Mouse (Mus musculus): Measurements from ENCODE around the gene Lingo1.

DNA sequence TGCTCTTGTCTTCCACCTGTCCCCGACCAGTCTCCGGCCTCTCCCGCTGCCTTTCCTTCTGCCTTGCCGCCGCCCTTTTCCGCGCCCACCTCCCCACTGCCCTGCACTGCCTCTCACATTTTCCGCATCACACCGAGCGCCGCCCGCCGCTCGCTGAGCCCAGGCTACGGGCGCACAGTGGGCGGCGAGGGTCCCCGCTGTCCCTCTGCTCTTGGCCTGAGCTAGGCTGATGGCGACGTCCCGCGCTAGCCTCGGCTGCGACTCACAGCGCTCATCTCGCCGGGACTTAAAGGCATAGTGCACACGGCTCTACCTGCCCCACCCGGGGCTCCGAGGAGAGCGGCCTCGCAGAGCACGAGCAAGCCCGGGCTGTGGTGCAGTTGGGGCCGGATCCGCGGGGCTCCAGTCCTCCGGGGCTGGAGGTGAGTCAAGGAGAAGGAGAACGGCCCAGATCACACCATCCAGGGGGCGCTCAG is 426 bp upstream of the Lingo1 start:
- TF ChIP-seq CTCF (IDR thresholded peaks at IDR 0.05; ENCODE audit: control insufficient read depth, insufficient read depth, insufficient read length), result no peak
- no peak for TF ChIP-seq MAX (IDR thresholded peaks at IDR 0.05)
- TF ChIP-seq USF1 (IDR thresholded peaks at IDR 0.05; ENCODE audit: low read depth), result no peak
- no peak for TF ChIP-seq CEBPB (IDR thresholded peaks at IDR 0.05; ENCODE audit: low read depth)

All from C2C12 (cell line).